Mouse (Mus musculus): ENCODE measurements at regions not wholly inside any gene's neighbourhood (a gene's known extent, or its start where the extent isn't known, plus 50 kb on each side); places are given as distances from the start of the nearest gene placed in this dataset.

GRCm38 (mm10) chr3:144023058-144023457 is 182.0 kb downstream of the Lmo4 start:
- TF ChIP-seq CTCF (IDR thresholded peaks at IDR 0.05; ENCODE audit: low read depth) (no peak), EP300 (optimal IDR thresholded peaks at IDR 0.05) (no peak)
